In genomic region chr11:76735753-76736324, GRCm38 (mm10) we compare ENCODE assay signal across 18 mouse cellular contexts. TPM values are rescaled to one million over a fixed set of nuclear protein-coding genes. Genes with fewer than 3 reads are reported as not detected.
A peak's percentile ranks its signal among the peaks of the same experiment; 100 is the strongest.
DNase-seq lines count a peak whose midpoint lies in the region; ATAC-seq and TF ChIP-seq lines count a peak whose summit lies in the region.
"Had no signal": no experiment of that assay in that cellular context is flagged by ENCODE, and none has a peak within 500 bp of the region (broad histone marks: within the 10 kb centered on the region; RNA-seq: fewer than 3 reads in every experiment).

No protein-coding gene starts in this region.

- H3K9me3 ChIP-seq in MEL (replicated peaks; ENCODE audit: insufficient read depth, low read length) = no peaks in the 10 kb centered on the region
- H3K9me3 ChIP-seq in midbrain, embryonic 15.5 days = no peaks in the 10 kb centered on the region

- TF ChIP-seq POLR2A in heart, adult 2 months (IDR thresholded peaks at IDR 0.05; ENCODE audit: insufficient read depth, low read depth, low read length) = no peak
- no peak for TF ChIP-seq POLR2A in liver, adult 2 months (IDR thresholded peaks at IDR 0.05; ENCODE audit: extremely low read depth, insufficient read depth, low read length)
- no peak for TF ChIP-seq POLR2A in MEL (IDR thresholded peaks at IDR 0.05; ENCODE audit: control insufficient read depth in 1 of 2, insufficient read depth in 1 of 2, low read depth in 1 of 2, low read length in 2 of 2, poor library complexity in 1 of 2)

- TF ChIP-seq RAD21 in MEL (IDR thresholded peaks at IDR 0.05; ENCODE audit: low read depth, low read length) = no peak

- WGBS in heart, adult 2 months = 20% methylated on average over 4 of the region's 4 CpGs
- 33% methylated on average over 4 of the region's 4 CpGs for WGBS in liver, adult 2 months
- 83% methylated on average over 4 of the region's 4 CpGs for WGBS in midbrain, embryonic 15.5 days

- no peak overlapping the region for H3K9ac ChIP-seq in heart, adult 2 months (ENCODE audit: low read depth, low read length)
- H3K9ac ChIP-seq in liver, adult 2 months (ENCODE audit: low read depth, low read length) = no peak overlapping the region
- H3K9ac ChIP-seq in MEL (ENCODE audit: control insufficient read depth, low read depth, low read length, poor library complexity, severe bottlenecking) = no peak overlapping the region
- no peak overlapping the region for H3K9ac ChIP-seq in midbrain, embryonic 15.5 days
- H3K9ac ChIP-seq: lung, embryonic 14.5 days had no signal

- peak overlapping the region; percentile 36 for H3K27ac ChIP-seq in heart, adult 2 months
- peak overlapping the region; percentile 15; the same call in 1 of the 2 replicates for H3K27ac ChIP-seq in liver, adult 2 months (replicated peaks; ENCODE audit: insufficient read depth, low read depth, low read length)
- no peak overlapping the region for H3K27ac ChIP-seq in MEL (ENCODE audit: control insufficient read depth, low read depth, low read length)
- H3K27ac ChIP-seq in midbrain, embryonic 15.5 days = no peak overlapping the region

- TF ChIP-seq EP300 in heart, adult 2 months (IDR thresholded peaks at IDR 0.05; ENCODE audit: insufficient read depth, low read depth, low read length) = no peak
- TF ChIP-seq EP300 in MEL (IDR thresholded peaks at IDR 0.05; ENCODE audit: low read depth in 1 of 2, low read length in 2 of 2) = peak; percentile 39 to 40; a peak in 1 of 4 replicates

- no peak for DNase-seq in heart, adult 2 months
- no peak for DNase-seq in heart, postnatal 14 days
- no peak for DNase-seq in liver, adult 2 months (ENCODE audit: extremely low read depth, low read depth, low spot score)
- DNase-seq in liver = no peak
- DNase-seq in MEL (ENCODE audit: low read depth, low spot score) = peak; percentile 47
- no peak for DNase-seq in adrenal gland, adult 2 months
- DNase-seq: adrenal gland, adult 8-10 months; B cell, adult 2 months; cerebellum, postnatal 36 days; gastrocnemius, postnatal 14 days; kidney, postnatal 25 days; lung, embryonic 14.5 days; right cerebral cortex, adult 18-20 months; thymus, postnatal 14 days had no signal

- no peak overlapping the region; the same call in 1 of the 2 replicates for H3K4me3 ChIP-seq in heart, adult 2 months
- no peak overlapping the region for H3K4me3 ChIP-seq in liver, adult 2 months (ENCODE audit: insufficient read depth, low read depth, low read length)
- no peak overlapping the region for H3K4me3 ChIP-seq in MEL (ENCODE audit: control insufficient read depth in 1 of 2, insufficient read depth in 1 of 2, low read depth in 2 of 2, low read length in 2 of 2)
- no peak overlapping the region for H3K4me3 ChIP-seq in midbrain, embryonic 15.5 days

- ATAC-seq in megakaryocyte, adult 5-6 weeks (ENCODE audit: poor library complexity, severe bottlenecking) = peak; percentile 38; the same call in 1 of the 2 replicates
- no peak for ATAC-seq in midbrain, embryonic 15.5 days (replicated peaks)
- ATAC-seq: forebrain, embryonic 14.5 days; Patski had no signal

- peaks cover under 1% of the 10 kb centered on the region; the same call in 1 of the 2 replicates for H3K79me2 ChIP-seq in heart, adult 2 months (replicated peaks; ENCODE audit: control insufficient read depth, insufficient read depth, low read length)
- no peaks in the 10 kb centered on the region for H3K79me2 ChIP-seq in liver, adult 2 months (ENCODE audit: control insufficient read depth, insufficient read depth, low read length)
- no peaks in the 10 kb centered on the region for H3K79me2 ChIP-seq in MEL (ENCODE audit: control insufficient read depth, insufficient read depth, low read length, poor library complexity)

- H3K27me3 ChIP-seq in heart, adult 2 months (ENCODE audit: control insufficient read depth, insufficient read depth, low read length) = no peaks in the 10 kb centered on the region
- H3K27me3 ChIP-seq in liver, adult 2 months (ENCODE audit: control insufficient read depth, insufficient read depth, low read length) = no peaks in the 10 kb centered on the region
- H3K27me3 ChIP-seq in MEL (ENCODE audit: control insufficient read depth in 1 of 2, insufficient read depth in 2 of 2, low read length in 2 of 2) = no peaks in the 10 kb centered on the region
- no peaks in the 10 kb centered on the region for H3K27me3 ChIP-seq in midbrain, embryonic 15.5 days (replicated peaks)
- H3K27me3 ChIP-seq: Patski had no signal

- H3K4me1 ChIP-seq in heart, adult 2 months (ENCODE audit: control insufficient read depth, insufficient read depth, low read length) = peaks cover 7% of the 10 kb centered on the region
- peaks cover under 1% of the 10 kb centered on the region; the same call in 1 of the 2 replicates for H3K4me1 ChIP-seq in liver, adult 2 months (ENCODE audit: control insufficient read depth, insufficient read depth, low read length)
- peaks cover 7 to 10% of the 10 kb centered on the region in 2 experiments for H3K4me1 ChIP-seq in MEL (ENCODE audit: control insufficient read depth in 1 of 2, insufficient read depth in 2 of 2, low read length in 2 of 2)
- H3K4me1 ChIP-seq in midbrain, embryonic 15.5 days = no peaks in the 10 kb centered on the region

- TF ChIP-seq CTCF in heart, adult 2 months (IDR thresholded peaks at IDR 0.05) = no peak
- TF ChIP-seq CTCF in liver, adult 2 months (IDR thresholded peaks at IDR 0.05; ENCODE audit: low read depth, low read length) = no peak
- no peak for TF ChIP-seq CTCF in MEL (IDR thresholded peaks at IDR 0.05 in 2 of 3, conservative IDR thresholded peaks at IDR 0.05 in 1 of 3; ENCODE audit: control insufficient read depth in 1 of 3, insufficient read depth in 1 of 3, low read depth in 2 of 3, low read length in 3 of 3, poor library complexity in 1 of 3, severe bottlenecking in 1 of 3)

- H3K4me2 ChIP-seq in midbrain, embryonic 15.5 days = no peak overlapping the region
- H3K4me2 ChIP-seq: lung, embryonic 14.5 days had no signal

- intact Hi-C loops in heart, adult 2 months (cut with DNase I) = no loop called here
- intact Hi-C loops in heart, postnatal 14 days (cut with DNase I) = no loop called here

- peaks cover 14% of the 10 kb centered on the region for H3K36me3 ChIP-seq in heart, adult 2 months (ENCODE audit: control insufficient read depth, insufficient read depth, low read length)
- peaks cover 19% of the 10 kb centered on the region for H3K36me3 ChIP-seq in liver, adult 2 months (ENCODE audit: control insufficient read depth, insufficient read depth, low read length)
- H3K36me3 ChIP-seq in MEL (ENCODE audit: control insufficient read depth in 1 of 2, insufficient read depth in 2 of 2, low read length in 2 of 2) = peaks cover 16 to 28% of the 10 kb centered on the region in 2 experiments
- peaks cover 30% of the 10 kb centered on the region; the same call in 1 of the 2 replicates for H3K36me3 ChIP-seq in midbrain, embryonic 15.5 days (replicated peaks)

TF ChIP-seq in MEL, 35 proteins besides CTCF, POLR2A, EP300 and RAD21:
- TF ChIP-seq POLR2AphosphoS2 (IDR thresholded peaks at IDR 0.05; ENCODE audit: low read length) = no peak
- no peak for TF ChIP-seq ELF1 (IDR thresholded peaks at IDR 0.05; ENCODE audit: low read depth, low read length)
- TF ChIP-seq GATA1 (IDR thresholded peaks at IDR 0.05; ENCODE audit: low read depth, low read length) = peak; percentile 43; the same call in 1 of the 2 replicates
- 0 out of 2 replicates have a peak, but pooled peaks have one; percentile 15 for TF ChIP-seq ETS1 (IDR thresholded peaks at IDR 0.05; ENCODE audit: low read depth, low read length)
- TF ChIP-seq NELFE (IDR thresholded peaks at IDR 0.05; ENCODE audit: low read depth, low read length) = no peak
- no peak for TF ChIP-seq MAX (IDR thresholded peaks at IDR 0.05; ENCODE audit: low read length)
- TF ChIP-seq USF1 (IDR thresholded peaks at IDR 0.05; ENCODE audit: low read depth, low read length) = no peak
- TF ChIP-seq MXI1 (IDR thresholded peaks at IDR 0.05; ENCODE audit: low read depth, low read length) = peak; percentile 27; the same call in 1 of the 2 replicates
- TF ChIP-seq SIN3A (IDR thresholded peaks at IDR 0.05; ENCODE audit: low read length) = peak; percentile 49; the same call in 1 of the 2 replicates

RNA-seq across cellular contexts. Expression of gene Gosr1, which starts 27.5 kb away (rescaled TPM):
- 10 to 100 TPM; 24.1 to 26.0 TPM for total RNA-seq in heart, adult 2 months (2021)
- 11.1 and 19.6 TPM in 2 replicates for polyA plus RNA-seq in heart, adult 2 months (2012; rRNA removed)
- 10 to 100 TPM; 28.1 to 33.8 TPM for total RNA-seq in heart, postnatal 14 days (2021)
- total RNA-seq in liver, adult 2 months (2014; rRNA removed) = 18.9 and 20.1 TPM in 2 replicates
- polyA plus RNA-seq in liver, adult 2 months (2012; rRNA removed) = 13.7 and 14.9 TPM in 2 replicates
- 18.3 and 23.1 TPM in 2 replicates for total RNA-seq in MEL (2012; rRNA removed)
- polyA plus RNA-seq in MEL (2012; ENCODE audit: insufficient read depth in 1 of 2, insufficient read length in 2 of 2, low read depth in 1 of 2, low replicate concordance in 2 of 2, missing spikeins in 1 of 2) = 10 to 100 TPM in 1 of 2 experiments, not detected in 1; 25.8 TPM
- 19.1 and 19.2 TPM in 2 replicates for total RNA-seq in megakaryocyte, adult 5-6 weeks (2015)
- total RNA-seq in megakaryocyte, adult 5-6 weeks (2017) = 78.0 and 81.5 TPM in 2 replicates
- polyA plus RNA-seq in midbrain, embryonic 15.5 days (2015; fragmentation: Nextera tagmentation; extraction: Ambion mirVana) = 24.5 and 25.4 TPM in 2 replicates
- 10 to 100 TPM; 64.1 to 99.6 TPM for total RNA-seq in adrenal gland, adult 2 months (2021)
- polyA plus RNA-seq in adrenal gland, adult 2 months (2012; rRNA removed) = 14.4 and 18.4 TPM in 2 replicates

RNA-seq across cellular contexts. Expression of gene Trarg1, which starts 56.2 kb away (rescaled TPM):
- 1 to 10 TPM; 3.5 to 3.8 TPM for total RNA-seq in heart, adult 2 months (2021)
- 2.3 and 4.7 TPM in 2 replicates for polyA plus RNA-seq in heart, adult 2 months (2012; rRNA removed)
- total RNA-seq in heart, postnatal 14 days (2021) = 1 to 10 TPM; 5.0 to 5.1 TPM
- total RNA-seq in liver, adult 2 months (2014; rRNA removed) = 0.13 and 0.18 TPM in 2 replicates
- polyA plus RNA-seq in liver, adult 2 months (2012; rRNA removed) = 0.09 and 0.10 TPM in 2 replicates
- not detected in 2 replicates for total RNA-seq in MEL (2012; rRNA removed)
- polyA plus RNA-seq in MEL (2012; ENCODE audit: insufficient read depth in 1 of 2, insufficient read length in 2 of 2, low read depth in 1 of 2, low replicate concordance in 2 of 2, missing spikeins in 1 of 2) = not detected
- total RNA-seq in megakaryocyte, adult 5-6 weeks (2015) = not detected in 2 replicates
- not detected in 2 replicates for total RNA-seq in megakaryocyte, adult 5-6 weeks (2017)
- 0.10 and 0.13 TPM in 2 replicates for polyA plus RNA-seq in midbrain, embryonic 15.5 days (2015; fragmentation: Nextera tagmentation; extraction: Ambion mirVana)
- total RNA-seq in adrenal gland, adult 2 months (2021) = 10 to 100 TPM; 30.0 to 67.3 TPM
- 15.9 and 18.5 TPM in 2 replicates for polyA plus RNA-seq in adrenal gland, adult 2 months (2012; rRNA removed)

Comparison
In these comparisons a context has a peak if more than half of its experiments do, and no peak if none do; other contexts are left out.
1. H3K27ac ChIP-seq: peak in heart, adult 2 months (single experiment) and liver, adult 2 months (single experiment); none in MEL (single experiment) and midbrain, embryonic 15.5 days (single experiment).
2. RNA of gene Trarg1, which starts 56.2 kb away (total RNA-seq): 30.0 to 67.3 TPM in adrenal gland, adult 2 months; 5.0 to 5.1 TPM in heart, postnatal 14 days, 3.5 to 3.8 TPM in heart, adult 2 months, 0.13 to 0.18 TPM in liver, adult 2 months, not detected in MEL and not detected in megakaryocyte, adult 5-6 weeks; every median in the first group is over 4 times any median in the second.